Mouse (Mus musculus) MEL (cell line): ENCODE data around the gene Cfap161.

Experiments
- CTCF ChIP-seq, 3 experiments: IDR thresholded peaks in 2 of 3; conservative IDR thresholded peaks in 1 of 3; 2 replicates each; pipeline ENCODE4 v1.5.1; 2011 to 2012; ENCODE audit warnings: low read length in 3 of 3, low read depth in 2 of 3, mild to moderate bottlenecking in 2 of 3, improper control_type of control experiment in 1 of 3, inconsistent platforms in 1 of 3, mixed read lengths in 1 of 3, moderate library complexity in 1 of 3; ENCODE audit not compliant: control insufficient read depth in 1 of 3, insufficient read depth in 1 of 3, poor library complexity in 1 of 3, severe bottlenecking in 1 of 3
- E2F4 ChIP-seq: IDR thresholded peaks from 2 replicates; pipeline ENCODE4 v1.6.1; 2011; ENCODE audit warnings: low read depth, low read length, improper control_type of control experiment, borderline replicate concordance
- EP300 ChIP-seq, 2 experiments: IDR thresholded peaks; 2 replicates each; pipeline ENCODE4 v1.6.1; 2011; ENCODE audit warnings: improper control_type of control experiment in 2 of 2, low read length in 2 of 2, low read depth in 1 of 2, mild to moderate bottlenecking in 1 of 2
- GABPA ChIP-seq: IDR thresholded peaks from 2 replicates; pipeline ENCODE4 v1.6.1; 2012; ENCODE audit warnings: low read depth, mild to moderate bottlenecking, inconsistent platforms, low read length, improper control_type of control experiment, moderate library complexity
- HCFC1 ChIP-seq: IDR thresholded peaks from 2 replicates; pipeline ENCODE4 v1.6.1; 2012; ENCODE audit warnings: low read depth, mild to moderate bottlenecking, inconsistent platforms, low read length, improper control_type of control experiment, moderate library complexity
- JUND ChIP-seq: IDR thresholded peaks from 2 replicates; pipeline ENCODE4 v1.6.1; 2011; ENCODE audit warnings: low read depth, mild to moderate bottlenecking, improper control_type of control experiment, low read length
- MAZ ChIP-seq: IDR thresholded peaks from 2 replicates; pipeline ENCODE4 v1.6.1; 2012; ENCODE audit warnings: low read depth, mild to moderate bottlenecking, inconsistent platforms, low read length, improper control_type of control experiment
- MEF2A ChIP-seq: IDR thresholded peaks from 2 replicates; pipeline ENCODE4 v1.6.1; 2014; ENCODE audit warnings: low read depth, mild to moderate bottlenecking, inconsistent platforms, low read length, improper control_type of control experiment; ENCODE audit not compliant: poor library complexity, insufficient replicate concordance, severe bottlenecking; ENCODE audit errors: extremely low read depth
- POLR2A ChIP-seq, 2 experiments: IDR thresholded peaks; 2 replicates each; pipeline ENCODE4 v1.6.1; 2011 to 2012; ENCODE audit warnings: low read length in 2 of 2, mild to moderate bottlenecking in 2 of 2, control low read depth in 1 of 2, improper control_type of control experiment in 1 of 2, low read depth in 1 of 2, moderate library complexity in 1 of 2; ENCODE audit not compliant: control insufficient read depth in 1 of 2, insufficient read depth in 1 of 2, poor library complexity in 1 of 2
- SIN3A ChIP-seq: IDR thresholded peaks from 2 replicates; pipeline ENCODE4 v1.6.1; 2012; ENCODE audit warnings: low read length, improper control_type of control experiment, inconsistent platforms
- TCF12 ChIP-seq: IDR thresholded peaks from 2 replicates; pipeline ENCODE4 v1.6.1; 2014; ENCODE audit warnings: low read depth, mild to moderate bottlenecking, inconsistent platforms, low read length, improper control_type of control experiment, moderate library complexity
- USF1 ChIP-seq: IDR thresholded peaks from 2 replicates; pipeline ENCODE4 v1.6.1; 2014; ENCODE audit warnings: low read depth, mild to moderate bottlenecking, inconsistent platforms, low read length, improper control_type of control experiment, moderate library complexity
- ZKSCAN1 ChIP-seq: IDR thresholded peaks from 2 replicates; pipeline ENCODE4 v1.6.1; 2012; ENCODE audit warnings: low read depth, mild to moderate bottlenecking, inconsistent platforms, low read length, improper control_type of control experiment, moderate library complexity
- ZNF384 ChIP-seq: IDR thresholded peaks from 2 replicates; pipeline ENCODE4 v1.6.1; 2012; ENCODE audit warnings: low read depth, mild to moderate bottlenecking, inconsistent platforms, low read length, improper control_type of control experiment

GRCm38 (mm10) chr7:83738623-83739462, 55.8 kb downstream of the Cfap161 start:
- no peak for TF ChIP-seq TCF12
- TF ChIP-seq HCFC1, result no peak
- no peak for TF ChIP-seq MAZ
- TF ChIP-seq JUND, result no peak
- TF ChIP-seq POLR2A (IDR thresholded peaks at IDR 0.05; ENCODE audit: control insufficient read depth in 1 of 2, insufficient read depth in 1 of 2, low read depth in 1 of 2, low read length in 2 of 2, poor library complexity in 1 of 2), result no peak
- no peak for TF ChIP-seq ZKSCAN1
- TF ChIP-seq MEF2A, result no peak
- no peak for TF ChIP-seq GABPA
- TF ChIP-seq USF1, result no peak
- no peak for TF ChIP-seq EP300 (IDR thresholded peaks at IDR 0.05; ENCODE audit: low read depth in 1 of 2, low read length in 2 of 2)
- TF ChIP-seq CTCF (IDR thresholded peaks at IDR 0.05 in 2 of 3, conservative IDR thresholded peaks at IDR 0.05 in 1 of 3; ENCODE audit: control insufficient read depth in 1 of 3, insufficient read depth in 1 of 3, low read depth in 2 of 3, low read length in 3 of 3, poor library complexity in 1 of 3, severe bottlenecking in 1 of 3), result no peak
- TF ChIP-seq E2F4, result no peak
- no peak for TF ChIP-seq ZNF384
- TF ChIP-seq SIN3A, result no peak
